Mouse (Mus musculus) G1E (cell line): ENCODE measurements around the gene Sulf2.

Experiments used
- CTCF ChIP-seq: IDR thresholded peaks from 2 replicates; pipeline ENCODE4 v1.5.1; 2012; ENCODE audit warnings: low read depth, low read length, inconsistent platforms, mixed read lengths
- GATA1 ChIP-seq: IDR thresholded peaks from 2 replicates; pipeline ENCODE4 v1.6.1; 2012; ENCODE audit warnings: borderline replicate concordance, low read length, inconsistent platforms, mixed read lengths
- GATA2 ChIP-seq: IDR thresholded peaks from 2 replicates; pipeline ENCODE4 v1.6.1; 2012; ENCODE audit warnings: low read depth, low read length, inconsistent platforms, borderline replicate concordance
- POLR2AphosphoS5 ChIP-seq: IDR thresholded peaks from 2 replicates; pipeline ENCODE4 v1.6.1; 2012; ENCODE audit warnings: low read depth, low read length, inconsistent platforms; ENCODE audit not compliant: insufficient replicate concordance
- TAL1 ChIP-seq: conservative IDR thresholded peaks from 2 replicates; pipeline ENCODE4 v1.6.1; 2012; ENCODE audit warnings: low read depth, low read length, inconsistent platforms, mixed read lengths

DNA sequence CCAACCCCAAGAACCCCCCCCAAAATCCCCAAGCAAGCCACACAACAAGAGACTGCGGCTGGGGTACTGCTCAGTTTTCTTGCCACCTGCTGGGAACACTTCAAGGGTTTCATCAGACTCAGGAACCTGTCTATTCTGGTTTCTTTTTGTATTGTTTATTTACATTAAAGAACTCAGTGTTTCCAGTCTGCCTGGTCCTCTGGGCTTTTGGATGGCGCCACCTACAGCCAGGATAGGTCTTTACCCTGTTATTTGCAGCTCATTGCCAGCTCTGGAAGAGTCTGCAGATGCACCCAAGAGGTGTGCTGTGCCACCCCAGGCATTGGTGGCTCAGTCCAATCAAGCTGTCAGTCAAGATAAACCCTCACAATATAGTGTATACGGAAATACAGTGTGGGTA is 119.7 kb downstream of the Sulf2 start:
- TF ChIP-seq CTCF: no peak
- no peak for TF ChIP-seq GATA1
- no peak for TF ChIP-seq TAL1
- no peak for TF ChIP-seq POLR2AphosphoS5
- no peak for TF ChIP-seq GATA2
